ENCODE assay signal across 11 mouse cellular contexts in genomic region chr12:72361701-72362354, GRCm38 (mm10). TPM values are rescaled to one million over a fixed set of nuclear protein-coding genes. Genes with fewer than 3 reads are reported as not detected.
DNase-seq lines count a peak whose midpoint lies in the region; ATAC-seq and TF ChIP-seq lines count a peak whose summit lies in the region.
"Had no signal": no experiment of that assay in that cellular context is flagged by ENCODE, and none has a peak within 500 bp of the region (broad histone marks: within the 10 kb centered on the region; RNA-seq: fewer than 3 reads in every experiment).

No protein-coding gene starts in this region.

- peaks cover 34 to 71% of the 10 kb centered on the region in 2 experiments for H3K4me1 ChIP-seq in CH12.LX (ENCODE audit: control insufficient read depth in 1 of 2, insufficient read depth in 2 of 2)
- no peaks in the 10 kb centered on the region for H3K4me1 ChIP-seq in liver, embryonic 14.5 days (replicated peaks; ENCODE audit: control insufficient read depth in 2 of 2, insufficient read depth in 2 of 2, low read length in 1 of 2)
- peaks cover 12% of the 10 kb centered on the region for H3K4me1 ChIP-seq in spleen, adult 2 months (ENCODE audit: control insufficient read depth, insufficient read depth, insufficient read length)
- H3K4me1 ChIP-seq in hindbrain, embryonic 12.5 days = peaks cover 46% of the 10 kb centered on the region

- in situ Hi-C loops in CH12.LX (cut with MboI; ENCODE audit: low pct_ligation_motif_present, low pct_unique_long_range_greater_than_20kb, low sequenced_read_pairs) = no loop called here

- no peak for TF ChIP-seq RAD21 in CH12.LX (IDR thresholded peaks at IDR 0.05; ENCODE audit: low read depth, low read length)

- no peaks in the 10 kb centered on the region for H3K27me3 ChIP-seq in CH12.LX (replicated peaks)
- H3K27me3 ChIP-seq in liver, embryonic 14.5 days (ENCODE audit: control insufficient read depth, insufficient read depth, low read length) = no peaks in the 10 kb centered on the region
- no peaks in the 10 kb centered on the region for H3K27me3 ChIP-seq in spleen, adult 2 months (ENCODE audit: control insufficient read depth, insufficient read depth, low read length)
- no peaks in the 10 kb centered on the region for H3K27me3 ChIP-seq in hindbrain, embryonic 12.5 days
- H3K27me3 ChIP-seq: neural tube, embryonic 13.5 days had no signal

- H3K27ac ChIP-seq in CH12.LX (ENCODE audit: insufficient read depth, low read depth) = peak overlapping the region; percentile 87
- no peak overlapping the region for H3K27ac ChIP-seq in liver, embryonic 14.5 days
- H3K27ac ChIP-seq in spleen, adult 2 months (ENCODE audit: insufficient read depth, low read length) = peak overlapping the region; percentile 75
- H3K27ac ChIP-seq in hindbrain, embryonic 12.5 days = no peak overlapping the region
- H3K27ac ChIP-seq: neural tube, embryonic 13.5 days had no signal

- dilution Hi-C loops in CH12.LX (cut with MboI; ENCODE audit: extremely low pct_ligation_motif_present, extremely low pct_unique_long_range_greater_than_20kb, low sequenced_read_pairs) = no loop called here

- peak; percentile 76 for TF ChIP-seq POLR2A in CH12.LX (IDR thresholded peaks at IDR 0.05; ENCODE audit: low read depth, low read length)
- TF ChIP-seq POLR2A in spleen, adult 2 months (IDR thresholded peaks at IDR 0.05; ENCODE audit: low read depth, low read length) = no peak

- no peaks in the 10 kb centered on the region for H3K79me2 ChIP-seq in CH12.LX (replicated peaks; ENCODE audit: control insufficient read depth, extremely low read depth, insufficient read depth, poor library complexity, severe bottlenecking)

- peak overlapping the region in 2 of 3 experiments; percentile 42 to 44 for H3K4me3 ChIP-seq in CH12.LX (replicated peaks in 1 of 3; ENCODE audit: low read depth in 2 of 3, low read length in 2 of 3, poor library complexity in 1 of 3)
- no peak overlapping the region for H3K4me3 ChIP-seq in liver, embryonic 14.5 days (ENCODE audit: insufficient read depth in 1 of 2, low read depth in 2 of 2, low read length in 2 of 2)
- no peak overlapping the region for H3K4me3 ChIP-seq in spleen, adult 2 months (ENCODE audit: extremely low read depth, insufficient read depth, insufficient read length)
- no peak overlapping the region for H3K4me3 ChIP-seq in hindbrain, embryonic 12.5 days
- H3K4me3 ChIP-seq: neural tube, embryonic 13.5 days had no signal

- peak overlapping the region; percentile 61; the same call in 1 of the 2 replicates for H3K9ac ChIP-seq in CH12.LX (ENCODE audit: insufficient read depth, low read depth)
- H3K9ac ChIP-seq in liver, embryonic 14.5 days (replicated peaks) = no peak overlapping the region
- H3K9ac ChIP-seq in hindbrain, embryonic 12.5 days = no peak overlapping the region
- H3K9ac ChIP-seq: neural tube, embryonic 13.5 days had no signal

- peak; percentile 3 for DNase-seq in kidney, adult 9 months
- no peak for DNase-seq in kidney, adult 18-20 months
- peak; percentile 89 for DNase-seq in CH12.LX (ENCODE audit: extremely low read depth)
- peak in 1 of 3 experiments; percentile 0 for DNase-seq in liver, embryonic 14.5 days (ENCODE audit: low read depth in 3 of 3, low spot score in 3 of 3)
- peak; percentile 43 to 50 for DNase-seq in spleen, adult 2 months (ENCODE audit: low read depth in 1 of 2, low spot score in 2 of 2)
- no peak for DNase-seq in neural tube, embryonic 10.5 days (ENCODE audit: extremely low spot score, low spot score)
- no peak for DNase-seq in gastrocnemius, adult 8-10 months (ENCODE audit: low spot score in 2 of 2)
- DNase-seq: kidney, postnatal 25 days; right cerebral cortex, postnatal 4 days had no signal

- no peaks in the 10 kb centered on the region for H3K9me3 ChIP-seq in CH12.LX (replicated peaks; ENCODE audit: low read length)
- no peaks in the 10 kb centered on the region for H3K9me3 ChIP-seq in liver, embryonic 14.5 days (ENCODE audit: control insufficient read depth, low read length)
- no peaks in the 10 kb centered on the region for H3K9me3 ChIP-seq in hindbrain, embryonic 12.5 days (replicated peaks)
- H3K9me3 ChIP-seq: neural tube, embryonic 13.5 days had no signal

- no peak for TF ChIP-seq CTCF in CH12.LX (conservative IDR thresholded peaks at IDR 0.05 in 1 of 2, IDR thresholded peaks at IDR 0.05 in 1 of 2; ENCODE audit: low read depth in 2 of 2, low read length in 2 of 2)
- TF ChIP-seq CTCF in liver, embryonic 14.5 days (IDR thresholded peaks at IDR 0.05; ENCODE audit: low read depth) = no peak
- TF ChIP-seq CTCF in spleen, adult 2 months (IDR thresholded peaks at IDR 0.05; ENCODE audit: extremely low read depth, insufficient read depth, insufficient read length, insufficient replicate concordance) = no peak

- peak; percentile 33; the same call in 1 of the 2 replicates for ATAC-seq in liver, embryonic 14.5 days (ENCODE audit: insufficient read depth)
- no peak for ATAC-seq in hindbrain, embryonic 12.5 days (ENCODE audit: low FRiP score)

- peak; percentile 83 for TF ChIP-seq EP300 in CH12.LX (IDR thresholded peaks at IDR 0.05; ENCODE audit: low read length)
- no peak for TF ChIP-seq EP300 in liver, embryonic 14.5 days (IDR thresholded peaks at IDR 0.05; ENCODE audit: low read depth)

- WGBS in liver, embryonic 14.5 days (ENCODE audit: insufficient replicate concordance) = 10% methylated on average over 9 of the region's 9 CpGs
- WGBS in spleen, adult 2 months = 7% methylated on average over 9 of the region's 9 CpGs
- WGBS in hindbrain, embryonic 12.5 days = 72% methylated on average over 9 of the region's 9 CpGs

- peak overlapping the region; percentile 25 for H3K4me2 ChIP-seq in CH12.LX (ENCODE audit: insufficient read depth, low read depth, poor library complexity, severe bottlenecking)
- H3K4me2 ChIP-seq in liver, embryonic 14.5 days (ENCODE audit: low read depth) = no peak overlapping the region
- no peak overlapping the region for H3K4me2 ChIP-seq in hindbrain, embryonic 12.5 days (replicated peaks)
- H3K4me2 ChIP-seq: neural tube, embryonic 13.5 days had no signal

- no peaks in the 10 kb centered on the region for H3K36me3 ChIP-seq in CH12.LX (replicated peaks in 1 of 2; ENCODE audit: control insufficient read depth in 1 of 2, insufficient read depth in 1 of 2, low read length in 1 of 2)
- H3K36me3 ChIP-seq in liver, embryonic 14.5 days (replicated peaks; ENCODE audit: control insufficient read depth, insufficient read depth, low read depth) = no peaks in the 10 kb centered on the region
- no peaks in the 10 kb centered on the region for H3K36me3 ChIP-seq in spleen, adult 2 months (ENCODE audit: control insufficient read depth, insufficient read depth, low read length)
- H3K36me3 ChIP-seq in hindbrain, embryonic 12.5 days = no peaks in the 10 kb centered on the region
- H3K36me3 ChIP-seq: neural tube, embryonic 13.5 days had no signal

TF ChIP-seq in CH12.LX, 34 proteins besides CTCF, POLR2A, EP300 and RAD21 (continues in another document):
- peak; percentile 63 for TF ChIP-seq ZMIZ1 (IDR thresholded peaks at IDR 0.05; ENCODE audit: low read depth, low read length)
- peak; percentile 86 for TF ChIP-seq MAX (IDR thresholded peaks at IDR 0.05; ENCODE audit: low read length)
- 0 out of 2 replicates have a peak, but pooled peaks have one; percentile 56 for TF ChIP-seq MYC (IDR thresholded peaks at IDR 0.05; ENCODE audit: low read depth, low read length)
- no peak for TF ChIP-seq USF1 (IDR thresholded peaks at IDR 0.05; ENCODE audit: low read depth, low read length)
- peak; percentile 60; the same call in 1 of the 2 replicates for TF ChIP-seq RCOR1 (conservative IDR thresholded peaks at IDR 0.05; ENCODE audit: low read depth, low read length)
- peak; percentile 57 for TF ChIP-seq BHLHE40 (IDR thresholded peaks at IDR 0.05; ENCODE audit: low read depth, low read length)
- no peak for TF ChIP-seq MAFK (IDR thresholded peaks at IDR 0.05; ENCODE audit: insufficient replicate concordance, low read length)
- TF ChIP-seq MXI1 (IDR thresholded peaks at IDR 0.05; ENCODE audit: low read depth, low read length) = no peak; the same call in 1 of the 2 replicates
- no peak for TF ChIP-seq SMC3 (IDR thresholded peaks at IDR 0.05; ENCODE audit: low read depth, low read length)
- 0 out of 2 replicates have a peak, but pooled peaks have one; percentile 37 for TF ChIP-seq KAT2A (IDR thresholded peaks at IDR 0.05; ENCODE audit: insufficient replicate concordance, low read length)
- no peak for TF ChIP-seq USF2 (conservative IDR thresholded peaks at IDR 0.05; ENCODE audit: low read depth, low read length)
- 0 out of 2 replicates have a peak, but pooled peaks have one; percentile 42 for TF ChIP-seq UBTF (IDR thresholded peaks at IDR 0.05; ENCODE audit: low read depth, low read length)
- peak; percentile 79; the same call in 1 of the 2 replicates for TF ChIP-seq NELFE (IDR thresholded peaks at IDR 0.05; ENCODE audit: low read depth, low read length)
- no peak for TF ChIP-seq JUN (IDR thresholded peaks at IDR 0.05; ENCODE audit: insufficient read depth, low read depth, low read length)
- no peak for TF ChIP-seq ZC3H11A (IDR thresholded peaks at IDR 0.05; ENCODE audit: low read depth, low read length)
- TF ChIP-seq PAX5 (IDR thresholded peaks at IDR 0.05; ENCODE audit: low read length) = no peak
- 0 out of 2 replicates have a peak, but pooled peaks have one; percentile 10 for TF ChIP-seq JUND (conservative IDR thresholded peaks at IDR 0.05; ENCODE audit: low read depth, low read length)
- 0 out of 2 replicates have a peak, but pooled peaks have one; percentile 49 for TF ChIP-seq MAZ (IDR thresholded peaks at IDR 0.05; ENCODE audit: low read depth, low read length)
- peak; percentile 71 for TF ChIP-seq HCFC1 (IDR thresholded peaks at IDR 0.05; ENCODE audit: low read depth, low read length)
- peak; percentile 88 for TF ChIP-seq SIN3A (IDR thresholded peaks at IDR 0.05; ENCODE audit: low read length)
- TF ChIP-seq E2F4 (IDR thresholded peaks at IDR 0.05; ENCODE audit: insufficient replicate concordance, low read depth, low read length) = no peak
- 0 out of 2 replicates have a peak, but pooled peaks have one; percentile 66 for TF ChIP-seq POLR2AphosphoS2 (IDR thresholded peaks at IDR 0.05; ENCODE audit: low read depth, low read length)
- TF ChIP-seq ELF1 (IDR thresholded peaks at IDR 0.05; ENCODE audit: low read depth, low read length) = peak; percentile 87
- peak; percentile 82 for TF ChIP-seq TCF12 (IDR thresholded peaks at IDR 0.05; ENCODE audit: low read depth, low read length)

RNA-seq across cellular contexts. Expression of gene Rtn1, which starts 47.0 kb away (rescaled TPM):
- total RNA-seq in CH12.LX (2012; rRNA removed) (0.04 and 0.08 TPM in 2 replicates), CH12.LX (2014; rRNA removed) (not detected in 2 replicates)
- polyA plus RNA-seq in CH12.LX (2012; ENCODE audit: insufficient read length, low read depth) = 0.17 TPM in 1 of 2 replicates, not detected in the other
- polyA plus RNA-seq in liver, embryonic 14.5 days (2012; rRNA removed) = 0.63 and 1.8 TPM in 2 replicates
- polyA plus RNA-seq in liver, embryonic 14.5 days (2014; fragmentation: Nextera tagmentation; extraction: Ambion mirVana) = 0.78 and 1.5 TPM in 2 replicates
- polyA plus RNA-seq in spleen, adult 2 months (2012; rRNA removed) = 4.5 and 5.2 TPM in 2 replicates
- 1 to 10 TPM; 1.1 to 3.2 (median 2.2) TPM for total RNA-seq in gastrocnemius, adult 8-10 months (2022)
- 892 and 927 TPM in 2 replicates for polyA plus RNA-seq in hindbrain, embryonic 12.5 days (2016; fragmentation: Nextera tagmentation; extraction: Ambion mirVana)

Comparison
In these comparisons a context has a peak if more than half of its experiments do, and no peak if none do; other contexts are left out.
1. DNase-seq: peak in kidney, adult 9 months (single experiment), CH12.LX (single experiment) and spleen, adult 2 months (2 of 2); none in kidney, adult 18-20 months (single experiment), neural tube, embryonic 10.5 days (single experiment) and gastrocnemius, adult 8-10 months (0 of 2).
2. H3K27ac ChIP-seq: peak in CH12.LX (single experiment) and spleen, adult 2 months (single experiment); none in liver, embryonic 14.5 days (single experiment) and hindbrain, embryonic 12.5 days (single experiment).
3. H3K4me3 ChIP-seq: peak in CH12.LX (2 of 3); none in liver, embryonic 14.5 days (0 of 2), spleen, adult 2 months (single experiment) and hindbrain, embryonic 12.5 days (single experiment).
4. RNA of gene Rtn1, which starts 47.0 kb away (polyA plus RNA-seq): 892 to 927 TPM in hindbrain, embryonic 12.5 days; 4.5 to 5.2 TPM in spleen, adult 2 months, 0.63 to 1.8 TPM in liver, embryonic 14.5 days and 0.17 TPM in CH12.LX; every median in the first group is over 100 times any median in the second.